Mouse (Mus musculus) layer of hippocampus, adult 8-10 months (tissue): ENCODE measurements around the gene Ddx1. TPM values are rescaled to one million over a fixed set of nuclear protein-coding genes. Genes with fewer than 3 reads are reported as not detected.
"Not testable (repeated sequence)": the region's sequence is repeated elsewhere in the genome, so short reads cannot be mapped to it uniquely, and the experiment has no call there.

ENCODE experiments used
- DNase-seq, 2 experiments: peaks; one replicate each; pipeline ENCODE4 v3.0.0; 2022; ENCODE audit warnings: low spot score in 2 of 2
- total RNA-seq, 4 experiments: library from RNA; stranded (reverse); gene quantifications; 2 replicates each; pipeline ENCODE4 v1.2.4; 2022

Gene Ddx1
- total RNA-seq, 4 experiments from 2014 or later: 125 to 141 (median 126) TPM

DNA sequence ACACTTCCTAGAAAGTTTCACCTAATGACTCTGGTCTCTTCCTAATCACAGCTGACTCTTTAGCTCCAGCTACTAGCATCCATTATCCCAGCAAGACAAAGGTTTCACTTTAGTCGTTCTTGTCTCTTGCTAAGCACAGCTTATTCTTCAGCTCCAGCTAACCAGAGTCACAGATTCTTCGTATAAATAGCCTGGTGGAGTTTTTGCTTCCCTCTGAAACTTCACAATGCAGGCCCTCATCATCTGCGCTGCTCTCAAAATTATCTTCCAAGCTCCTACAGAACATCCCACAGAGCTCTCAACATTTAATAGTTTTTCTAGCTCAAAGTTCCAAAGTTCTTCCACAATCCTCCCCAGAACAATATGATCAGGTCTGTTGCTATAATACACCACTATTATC lies 43.3 kb downstream of the Ddx1 start:
- no peak for DNase-seq

- DNase-seq: no peak
Observed at GRCm38 (mm10) chr12:13202322-13202721, 46.7 kb downstream of the Ddx1 start.

GRCm38 (mm10) chr12:13200576-13200975 lies 48.4 kb downstream of the Ddx1 start:
- no peak for DNase-seq

DNA sequence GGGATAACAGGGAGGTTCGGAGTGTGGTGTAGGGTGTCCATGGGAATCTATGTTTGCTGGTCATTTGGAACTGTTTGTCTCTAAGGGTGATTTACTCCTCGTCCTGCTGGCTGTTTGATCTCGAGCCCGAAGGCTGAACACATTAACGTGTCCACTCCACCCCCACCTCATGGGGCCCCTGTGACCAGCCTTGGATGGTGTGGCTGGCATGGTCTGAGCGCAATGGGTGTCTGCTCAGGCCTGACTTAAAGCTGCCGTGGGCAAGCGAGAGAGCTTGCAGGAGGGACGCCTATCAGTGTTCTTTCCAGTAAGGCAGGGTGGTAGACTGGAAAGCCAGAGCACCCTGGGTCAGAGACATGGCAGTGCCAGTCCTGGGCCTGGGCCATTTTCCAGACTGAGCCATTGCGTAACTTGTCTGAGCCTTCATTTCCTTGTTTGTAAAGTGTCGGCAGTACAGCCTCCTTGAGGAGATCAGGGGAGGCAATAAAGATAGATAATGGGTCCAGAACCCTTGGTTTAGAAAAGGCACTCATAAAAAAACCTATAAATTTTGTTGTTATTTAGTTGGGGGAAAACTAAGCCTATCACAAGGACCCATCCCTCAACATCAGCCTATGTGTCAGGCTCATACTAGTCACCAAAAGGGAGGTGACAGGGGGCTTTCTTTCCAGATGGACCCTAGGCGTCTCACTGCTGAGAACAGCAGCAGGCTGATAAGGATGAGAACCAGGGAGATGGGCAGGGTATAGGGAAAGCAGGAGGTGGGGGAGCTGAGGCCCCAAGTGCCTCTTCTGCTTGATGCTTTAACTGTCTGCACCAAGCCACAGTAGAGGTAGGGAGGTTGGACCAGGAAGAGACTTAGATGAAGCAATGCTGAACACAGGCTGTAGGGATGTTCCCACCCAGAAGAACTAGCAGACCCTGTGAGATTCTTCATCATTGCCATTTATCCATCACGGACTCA lies 49.4 kb downstream of the Ddx1 start:
- DNase-seq: no peak

DNA sequence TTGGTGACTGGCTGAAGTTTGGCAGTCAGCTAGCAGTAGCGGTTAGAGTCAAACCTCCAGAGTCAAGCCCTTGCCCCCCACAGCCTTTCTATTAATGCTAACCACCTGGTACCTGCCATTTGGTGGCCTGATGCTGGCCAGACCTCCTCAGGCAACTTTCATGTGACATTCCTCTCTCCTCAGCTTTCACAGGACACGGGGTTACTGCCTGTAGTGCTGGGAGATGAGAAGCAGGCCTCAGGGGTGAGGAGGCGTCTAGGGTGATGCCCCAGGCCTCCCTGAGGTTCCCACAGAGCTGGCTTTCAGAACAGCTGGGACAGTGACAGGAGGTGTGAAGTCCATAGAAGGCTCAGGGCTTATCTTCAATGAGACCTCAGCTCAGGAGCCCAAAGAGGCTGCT lies 50.9 kb downstream of the Ddx1 start:
- no peak for DNase-seq

GRCm38 (mm10) chr12:13196146-13196545 lies 52.9 kb downstream of the Ddx1 start:
- no peak for DNase-seq

DNA sequence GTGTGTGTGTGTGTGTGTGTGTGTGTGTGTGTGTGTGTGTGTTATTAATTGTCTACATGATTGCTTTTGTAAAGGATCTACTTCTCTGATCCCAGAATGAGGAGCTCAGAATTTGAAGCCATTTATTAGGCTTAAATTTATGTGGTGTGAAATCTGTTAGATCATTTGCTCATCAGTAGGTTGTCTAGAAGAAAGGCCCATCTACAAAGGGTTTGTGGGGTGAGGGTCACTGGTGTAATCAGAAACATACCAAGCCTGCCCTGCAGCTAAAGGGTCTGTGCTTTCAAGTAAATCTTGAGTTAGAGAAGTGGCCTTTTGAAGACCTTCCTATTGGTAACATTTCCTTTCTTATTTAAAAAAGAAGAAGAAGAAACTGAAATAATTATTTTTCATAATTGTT lies 53.5 kb downstream of the Ddx1 start:
- DNase-seq: no peak

- DNase-seq: no peak
Observed at GRCm38 (mm10) chr12:13188059-13188700, 60.8 kb downstream of the Ddx1 start.

DNA sequence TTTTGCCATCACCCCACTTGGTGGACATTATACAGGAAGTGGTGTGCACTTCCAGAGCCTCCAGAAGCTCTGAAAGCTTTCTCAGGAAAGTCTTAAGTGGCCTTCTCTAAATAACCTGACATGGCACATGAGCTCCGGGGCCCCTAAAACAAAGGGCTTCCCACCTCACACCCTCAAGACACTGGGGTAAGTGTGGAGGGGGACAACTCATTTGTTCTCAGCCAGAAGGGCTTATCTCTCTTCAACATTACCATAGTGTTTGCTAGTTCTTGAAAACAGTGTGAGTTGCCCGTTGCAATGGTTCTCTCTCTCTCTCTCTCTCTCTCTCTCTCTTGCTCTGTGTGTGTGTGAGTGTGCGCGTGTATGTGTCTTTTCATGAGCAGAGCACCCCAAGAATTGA lies 62.8 kb downstream of the Ddx1 start:
- no peak for DNase-seq

DNA sequence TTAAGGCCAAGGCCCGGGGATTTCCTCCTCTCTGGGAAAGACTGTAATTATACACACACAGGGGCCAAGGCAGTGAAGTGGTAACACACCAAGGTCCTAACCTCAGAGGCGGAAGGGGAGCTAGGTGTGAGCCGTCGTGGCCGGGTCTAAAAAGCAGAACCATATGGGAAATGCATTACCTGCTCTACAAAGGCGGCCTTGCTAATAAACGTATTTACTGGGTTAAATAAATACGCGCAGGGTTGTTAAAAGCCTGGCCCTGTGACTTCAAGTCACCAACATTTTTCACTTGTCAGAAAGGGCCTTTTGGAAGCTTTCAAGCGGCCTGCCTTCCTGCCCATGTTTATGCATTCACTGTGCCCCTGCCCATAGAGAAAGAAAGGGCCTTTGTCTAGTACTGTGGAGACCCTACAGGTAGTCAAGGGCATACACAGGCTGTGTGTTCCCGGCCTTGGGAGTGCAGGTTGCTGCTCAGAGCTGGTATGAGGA lies 64.1 kb downstream of the Ddx1 start:
- no peak for DNase-seq

DNA sequence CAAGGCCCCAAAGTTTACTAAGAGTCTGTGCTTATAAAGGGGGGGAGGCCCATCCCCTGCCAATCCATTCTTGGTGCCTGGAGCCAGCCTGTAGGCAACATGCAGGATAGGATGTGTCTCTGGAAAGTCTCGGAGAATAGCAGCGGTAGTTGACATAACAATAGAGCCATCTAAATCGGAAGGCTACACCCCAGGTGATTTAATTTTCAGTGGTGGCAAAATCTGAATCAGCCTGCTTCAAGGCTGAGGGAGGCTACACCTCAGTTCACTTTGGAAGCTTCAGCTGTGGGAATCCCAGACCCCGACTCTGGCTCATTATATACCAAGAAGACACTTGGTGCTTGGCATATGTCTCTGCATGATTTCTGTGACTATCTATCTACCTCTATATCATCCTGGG lies 64.9 kb downstream of the Ddx1 start:
- not testable (repeated sequence) for DNase-seq

DNA sequence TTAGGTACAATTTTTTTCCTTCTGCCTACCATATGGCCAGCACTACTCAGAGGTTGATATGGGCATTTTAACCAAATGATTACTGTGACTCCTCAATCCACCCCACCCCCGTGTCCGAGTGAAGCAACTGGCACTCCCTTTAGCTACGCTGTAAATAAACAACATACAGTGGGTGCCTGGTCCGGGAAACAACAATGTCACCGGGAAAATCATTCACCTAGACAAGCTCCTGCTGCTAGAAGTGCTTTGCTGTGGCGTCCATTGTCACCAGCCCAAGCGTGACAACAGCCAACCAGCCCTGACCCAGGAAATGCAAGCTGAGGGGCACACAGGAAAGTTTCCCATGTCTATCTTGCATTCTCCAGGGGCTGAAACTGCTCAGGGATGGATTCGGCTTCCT lies 66.8 kb downstream of the Ddx1 start:
- DNase-seq: no peak

DNA sequence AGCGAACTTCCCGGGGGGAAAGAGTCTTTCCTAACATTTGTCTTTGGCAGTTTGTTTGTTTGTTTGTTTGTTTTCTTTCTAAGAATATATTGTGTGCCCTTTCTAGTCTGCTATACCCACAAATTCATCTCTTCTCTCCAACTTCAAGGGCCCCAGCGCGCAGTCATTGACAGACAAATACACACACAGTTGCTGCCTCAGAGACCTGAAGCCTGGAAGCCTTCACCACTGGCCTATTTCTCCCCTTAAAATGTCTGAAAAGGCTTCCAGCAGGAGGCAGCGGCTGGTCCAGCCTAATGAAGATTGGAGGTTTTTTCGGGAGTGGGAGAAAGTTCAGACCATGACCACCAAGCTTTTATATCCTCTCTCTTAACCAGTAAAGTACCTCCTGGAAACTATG lies 67.3 kb downstream of the Ddx1 start:
- DNase-seq: no peak

- no peak for DNase-seq
Observed at GRCm38 (mm10) chr12:13180715-13181335, 68.2 kb downstream of the Ddx1 start.

DNA sequence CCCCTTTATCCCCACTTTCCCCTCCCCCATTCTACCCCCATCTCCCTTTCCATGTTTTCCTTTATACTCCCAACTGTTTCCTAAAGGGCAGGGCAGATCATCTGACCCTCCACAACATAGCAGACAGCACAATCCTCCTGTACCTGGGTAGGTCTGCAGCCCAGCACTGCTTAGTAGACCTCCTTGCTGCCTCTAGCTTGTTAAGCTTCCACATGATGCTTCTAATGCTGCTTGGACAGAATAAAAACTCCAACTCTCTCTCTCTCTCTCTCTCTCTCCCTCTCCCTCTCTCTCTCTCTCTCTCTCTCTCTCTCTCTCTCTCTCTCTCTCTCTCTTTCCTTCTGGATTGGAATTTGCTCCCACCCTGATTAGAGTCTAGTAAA lies 68.7 kb downstream of the Ddx1 start:
- no peak for DNase-seq

DNA sequence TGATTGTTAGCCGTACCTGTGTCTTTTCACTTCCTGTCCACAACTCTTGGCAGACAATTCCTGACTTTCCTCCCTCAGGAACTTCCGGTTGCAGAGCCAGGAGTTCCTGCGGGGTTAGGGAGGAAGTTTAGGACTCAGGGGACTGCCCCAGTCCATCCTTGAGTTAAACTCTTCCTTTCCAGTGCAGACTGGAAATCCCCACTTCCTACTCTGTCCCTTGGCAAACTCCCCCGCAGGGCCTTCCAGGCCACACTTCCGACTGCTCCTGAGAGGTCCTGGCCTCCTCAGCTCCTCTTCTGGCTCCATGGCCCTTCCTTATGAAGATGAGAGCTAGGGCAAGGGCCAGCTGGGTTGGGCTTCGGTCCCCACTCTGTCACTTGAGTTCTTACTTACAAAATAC lies 71.4 kb downstream of the Ddx1 start:
- no peak for DNase-seq

DNA sequence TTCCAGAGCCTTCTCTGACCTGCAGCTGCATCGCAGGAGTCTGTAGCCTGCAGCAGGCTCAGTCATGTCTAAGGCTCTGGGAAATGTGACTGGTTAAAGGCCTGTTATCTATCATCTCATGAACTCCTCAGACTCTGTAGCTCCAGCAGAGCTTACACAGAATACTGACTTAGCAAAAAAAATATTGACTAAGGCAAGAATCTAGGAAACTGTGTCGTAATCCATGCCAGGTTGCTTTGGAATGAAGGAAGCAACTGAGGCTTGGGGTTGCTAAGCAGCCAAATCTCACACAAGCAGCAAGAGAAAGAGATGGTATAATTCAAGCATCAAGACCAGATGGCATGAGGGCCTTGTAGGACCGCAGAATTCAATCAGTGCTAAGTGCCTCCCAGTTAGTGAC lies 72.1 kb downstream of the Ddx1 start:
- DNase-seq: peak; percentile 17 to 22

GRCm38 (mm10) chr12:13176136-13176535 lies 72.9 kb downstream of the Ddx1 start:
- no peak for DNase-seq

DNA sequence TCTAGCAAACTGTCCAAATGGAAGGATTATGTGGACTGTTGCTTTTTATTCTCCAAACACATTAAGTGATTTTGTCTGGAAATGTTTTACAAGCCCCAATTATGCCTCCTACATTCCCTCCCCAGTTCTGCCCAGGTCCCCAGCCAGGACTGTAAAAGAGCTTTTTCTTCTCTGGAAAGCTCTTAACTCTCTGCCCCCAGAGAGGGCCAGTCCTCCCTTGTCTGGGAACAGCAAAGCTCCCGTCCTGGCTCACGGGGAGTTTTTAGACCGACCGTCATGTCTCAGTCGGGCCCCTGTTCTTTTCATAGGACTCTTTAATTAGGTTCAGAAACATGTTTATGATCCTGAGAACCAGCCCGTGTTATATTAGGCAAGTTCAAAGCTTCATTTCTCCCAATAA lies 75.0 kb downstream of the Ddx1 start:
- no peak for DNase-seq

GRCm38 (mm10) chr12:13168073-13168472 lies 80.9 kb downstream of the Ddx1 start:
- no peak for DNase-seq

DNA sequence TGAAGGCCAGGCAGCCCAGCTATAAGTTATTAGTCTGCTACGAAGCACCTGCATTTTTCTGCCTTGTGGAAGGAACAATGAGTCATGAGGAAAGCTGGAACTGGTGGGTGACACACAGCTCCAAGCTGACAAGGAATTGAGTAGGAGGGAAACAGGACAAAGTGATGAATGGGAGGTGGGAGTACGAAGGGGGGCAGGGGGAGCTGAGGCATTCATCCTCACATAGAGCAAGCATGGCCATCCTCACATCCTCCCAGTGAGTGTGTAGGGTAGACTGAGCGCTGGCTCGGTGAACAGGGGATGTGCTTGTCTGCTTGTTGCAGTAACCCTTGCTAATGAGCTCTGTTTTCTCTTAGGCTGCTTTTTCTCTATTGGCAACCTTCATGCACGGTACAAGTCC lies 81.9 kb downstream of the Ddx1 start:
- DNase-seq: peak; percentile 26 to 29
